Mouse (Mus musculus): Measurements from ENCODE around the gene Syn3. TPM values are rescaled to one million over a fixed set of nuclear protein-coding genes. Genes with fewer than 3 reads are reported as not detected.
A peak's percentile ranks its signal among the peaks of the same experiment; 100 is the strongest.
"Not testable (repeated sequence)": the region's sequence is repeated elsewhere in the genome, so short reads cannot be mapped to it uniquely, and the experiment has no call there.

Syn3 gene
- polyA plus RNA-seq, 1 experiment from 2014 or later = 44.1 TPM

GRCm38 (mm10) chr10:86034007-86034728 lies 464.5 kb downstream of the Syn3 start:
- no peak overlapping the region for H3K4me2 ChIP-seq (ENCODE audit: low read depth, low read length)
- no peak overlapping the region for H3K4me3 ChIP-seq (ENCODE audit: low read depth, low read length)
- ATAC-seq (ENCODE audit: low read depth) = no peak
- 82% methylated on average over 2 of the region's 2 CpGs for WGBS
- H3K27me3 ChIP-seq (ENCODE audit: control insufficient read depth, insufficient read depth, low read length) = no peaks in the 10 kb centered on the region
- H3K4me1 ChIP-seq (ENCODE audit: control insufficient read depth, insufficient read depth, low read length) = no peaks in the 10 kb centered on the region
- H3K27ac ChIP-seq (ENCODE audit: low read depth, low read length) = no peak overlapping the region
- H3K36me3 ChIP-seq (ENCODE audit: control insufficient read depth, insufficient read depth, low read length) = no peaks in the 10 kb centered on the region
- H3K9me3 ChIP-seq (ENCODE audit: control insufficient read depth, low read length) = no peaks in the 10 kb centered on the region
- H3K9ac ChIP-seq (replicated peaks; ENCODE audit: low read depth, low read length) = no peak overlapping the region

- no peak for ATAC-seq (ENCODE audit: low read depth)
- Histone ChIP-seq H3K27me3 (ENCODE audit: control insufficient read depth, insufficient read depth, low read length) (no peaks in the 10 kb centered on the region), H3K4me3 (ENCODE audit: low read depth, low read length) (no peak overlapping the region), H3K27ac (ENCODE audit: low read depth, low read length) (no peak overlapping the region), H3K36me3 (ENCODE audit: control insufficient read depth, insufficient read depth, low read length) (no peaks in the 10 kb centered on the region), H3K9me3 (ENCODE audit: control insufficient read depth, low read length) (no peaks in the 10 kb centered on the region), H3K4me2 (ENCODE audit: low read depth, low read length) (no peak overlapping the region), H3K4me1 (ENCODE audit: control insufficient read depth, insufficient read depth, low read length) (no peaks in the 10 kb centered on the region), H3K9ac (replicated peaks; ENCODE audit: low read depth, low read length) (no peak overlapping the region)
- WGBS = 75% methylated on average over 3 of the region's 3 CpGs
Observed at GRCm38 (mm10) chr10:86032517-86032916, 466.2 kb downstream of the Syn3 start.

GRCm38 (mm10) chr10:86030743-86031142 lies 468.0 kb downstream of the Syn3 start:
- Histone ChIP-seq H3K9me3 (ENCODE audit: control insufficient read depth, low read length) (no peaks in the 10 kb centered on the region), H3K4me1 (ENCODE audit: control insufficient read depth, insufficient read depth, low read length) (no peaks in the 10 kb centered on the region), H3K27me3 (ENCODE audit: control insufficient read depth, insufficient read depth, low read length) (no peaks in the 10 kb centered on the region), H3K4me2 (ENCODE audit: low read depth, low read length) (no peak overlapping the region), H3K36me3 (ENCODE audit: control insufficient read depth, insufficient read depth, low read length) (no peaks in the 10 kb centered on the region), H3K9ac (replicated peaks; ENCODE audit: low read depth, low read length) (no peak overlapping the region), H3K27ac (ENCODE audit: low read depth, low read length) (no peak overlapping the region), H3K4me3 (ENCODE audit: low read depth, low read length) (no peak overlapping the region)
- 87% methylated on average over 7 of the region's 7 CpGs for WGBS
- ATAC-seq (ENCODE audit: low read depth) = no peak

- 80% methylated on average over 1 of the region's 1 CpGs for WGBS
- not testable (repeated sequence) for ATAC-seq (ENCODE audit: low read depth); H3K4me2 ChIP-seq (ENCODE audit: low read depth, low read length); H3K27ac ChIP-seq (ENCODE audit: low read depth, low read length); H3K4me1 ChIP-seq (ENCODE audit: control insufficient read depth, insufficient read depth, low read length); H3K36me3 ChIP-seq (ENCODE audit: control insufficient read depth, insufficient read depth, low read length); H3K4me3 ChIP-seq (ENCODE audit: low read depth, low read length); H3K9me3 ChIP-seq (ENCODE audit: control insufficient read depth, low read length); H3K27me3 ChIP-seq (ENCODE audit: control insufficient read depth, insufficient read depth, low read length); H3K9ac ChIP-seq (replicated peaks; ENCODE audit: low read depth, low read length)
Observed at GRCm38 (mm10) chr10:86026807-86027206, 471.9 kb downstream of the Syn3 start.

- no peaks in the 10 kb centered on the region for H3K36me3 ChIP-seq (ENCODE audit: control insufficient read depth, insufficient read depth, low read length)
- no peaks in the 10 kb centered on the region for H3K9me3 ChIP-seq (ENCODE audit: control insufficient read depth, low read length)
- no peaks in the 10 kb centered on the region for H3K27me3 ChIP-seq (ENCODE audit: control insufficient read depth, insufficient read depth, low read length)
- 97% methylated on average over 3 of the region's 3 CpGs for WGBS
- no peak overlapping the region for H3K27ac ChIP-seq (ENCODE audit: low read depth, low read length)
- peaks cover 3% of the 10 kb centered on the region; the same call in 1 of the 2 replicates for H3K4me1 ChIP-seq (ENCODE audit: control insufficient read depth, insufficient read depth, low read length)
- H3K9ac ChIP-seq (replicated peaks; ENCODE audit: low read depth, low read length) = no peak overlapping the region
- H3K4me3 ChIP-seq (ENCODE audit: low read depth, low read length) = no peak overlapping the region
- ATAC-seq (ENCODE audit: low read depth) = no peak
- no peak overlapping the region for H3K4me2 ChIP-seq (ENCODE audit: low read depth, low read length)
Observed at GRCm38 (mm10) chr10:86026354-86026753, 472.3 kb downstream of the Syn3 start.

GRCm38 (mm10) chr10:86025906-86026305 lies 472.8 kb downstream of the Syn3 start:
- Histone ChIP-seq H3K27me3 (ENCODE audit: control insufficient read depth, insufficient read depth, low read length) (no peaks in the 10 kb centered on the region), H3K4me3 (ENCODE audit: low read depth, low read length) (no peak overlapping the region), H3K9ac (replicated peaks; ENCODE audit: low read depth, low read length) (no peak overlapping the region), H3K4me2 (ENCODE audit: low read depth, low read length) (no peak overlapping the region), H3K27ac (ENCODE audit: low read depth, low read length) (no peak overlapping the region), H3K9me3 (ENCODE audit: control insufficient read depth, low read length) (no peaks in the 10 kb centered on the region), H3K36me3 (ENCODE audit: control insufficient read depth, insufficient read depth, low read length) (no peaks in the 10 kb centered on the region), H3K4me1 (ENCODE audit: control insufficient read depth, insufficient read depth, low read length) (peaks cover 3% of the 10 kb centered on the region; the same call in 1 of the 2 replicates)
- 91% methylated on average over 2 of the region's 2 CpGs for WGBS
- no peak for ATAC-seq (ENCODE audit: low read depth)

GRCm38 (mm10) chr10:86023149-86023548 lies 475.5 kb downstream of the Syn3 start:
- H3K4me3 ChIP-seq (ENCODE audit: low read depth, low read length) = no peak overlapping the region
- H3K9ac ChIP-seq (replicated peaks; ENCODE audit: low read depth, low read length) = no peak overlapping the region
- 0 out of 2 replicates have a peak overlapping the region, but pooled peaks have one; percentile 7 for H3K4me2 ChIP-seq (ENCODE audit: low read depth, low read length)
- H3K9me3 ChIP-seq (ENCODE audit: control insufficient read depth, low read length) = no peaks in the 10 kb centered on the region
- H3K36me3 ChIP-seq (ENCODE audit: control insufficient read depth, insufficient read depth, low read length) = no peaks in the 10 kb centered on the region
- H3K27me3 ChIP-seq (ENCODE audit: control insufficient read depth, insufficient read depth, low read length) = no peaks in the 10 kb centered on the region
- no peak for ATAC-seq (ENCODE audit: low read depth)
- H3K27ac ChIP-seq (ENCODE audit: low read depth, low read length) = no peak overlapping the region
- H3K4me1 ChIP-seq (ENCODE audit: control insufficient read depth, insufficient read depth, low read length) = peaks cover 3% of the 10 kb centered on the region; the same call in 1 of the 2 replicates

GRCm38 (mm10) chr10:86022474-86022816 lies 476.3 kb downstream of the Syn3 start:
- ATAC-seq (ENCODE audit: low read depth) = 0 out of 2 replicates have a peak, but pooled peaks have one; percentile 15
- no peaks in the 10 kb centered on the region for H3K27me3 ChIP-seq (ENCODE audit: control insufficient read depth, insufficient read depth, low read length)
- H3K4me1 ChIP-seq (ENCODE audit: control insufficient read depth, insufficient read depth, low read length) = peaks cover 3% of the 10 kb centered on the region; the same call in 1 of the 2 replicates
- 8% methylated on average over 6 of the region's 6 CpGs for WGBS
- peak overlapping the region; percentile 69 for H3K4me2 ChIP-seq (ENCODE audit: low read depth, low read length)
- peak overlapping the region; percentile 80 for H3K9ac ChIP-seq (replicated peaks; ENCODE audit: low read depth, low read length)
- H3K27ac ChIP-seq (ENCODE audit: low read depth, low read length) = no peak overlapping the region; the same call in 1 of the 2 replicates
- no peaks in the 10 kb centered on the region for H3K36me3 ChIP-seq (ENCODE audit: control insufficient read depth, insufficient read depth, low read length)
- H3K9me3 ChIP-seq (ENCODE audit: control insufficient read depth, low read length) = no peaks in the 10 kb centered on the region
- H3K4me3 ChIP-seq (ENCODE audit: low read depth, low read length) = peak overlapping the region; percentile 63

GRCm38 (mm10) chr10:86021749-86022473 lies 476.8 kb downstream of the Syn3 start, which contains the start of gene Fbxo7:
Gene Fbxo7, plus strand, starts transcription at chr10:86021972.
- Histone ChIP-seq H3K36me3 (ENCODE audit: control insufficient read depth, insufficient read depth, low read length) (no peaks in the 10 kb centered on the region), H3K4me1 (ENCODE audit: control insufficient read depth, insufficient read depth, low read length) (peaks cover 3% of the 10 kb centered on the region; the same call in 1 of the 2 replicates), H3K9me3 (ENCODE audit: control insufficient read depth, low read length) (no peaks in the 10 kb centered on the region), H3K27me3 (ENCODE audit: control insufficient read depth, insufficient read depth, low read length) (no peaks in the 10 kb centered on the region), H3K4me3 (ENCODE audit: low read depth, low read length) (peak within 1 kb of the TSS; percentile 63), H3K9ac (replicated peaks; ENCODE audit: low read depth, low read length) (peak within 1 kb of the TSS; percentile 80), H3K4me2 (ENCODE audit: low read depth, low read length) (peak within 1 kb of the TSS; percentile 69), H3K27ac (ENCODE audit: low read depth, low read length) (peak within 1 kb of the TSS; percentile 74)
- ATAC-seq (ENCODE audit: low read depth) = peak; percentile 99
- WGBS = under 1% methylated on average over 82 of the region's 82 CpGs
